In the genomic region with DNA sequence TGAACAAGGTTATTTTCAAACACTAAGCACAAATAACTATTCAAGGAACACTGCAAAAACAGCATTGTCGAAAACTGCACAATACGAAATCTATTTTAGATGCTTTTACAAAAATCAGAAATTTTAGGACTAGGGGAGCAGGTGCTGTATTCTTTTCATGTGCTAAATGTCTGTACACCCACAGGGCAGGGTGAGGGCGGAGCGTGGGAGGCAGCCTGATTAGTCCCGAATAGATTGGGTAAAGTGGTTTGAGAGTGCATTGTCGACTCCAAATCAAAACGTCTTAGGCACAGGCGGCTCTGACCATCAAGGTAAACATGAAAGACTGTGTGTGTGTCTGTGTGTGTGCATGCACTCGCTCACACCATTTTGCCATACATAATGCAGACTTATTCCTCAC, we compare ENCODE assay signal across 30 mouse cellular contexts. TPM values are rescaled to one million over a fixed set of nuclear protein-coding genes. Genes with fewer than 3 reads are reported as not detected.
DNase-seq lines count a peak whose midpoint lies in the region; ATAC-seq and TF ChIP-seq lines count a peak whose summit lies in the region.
"Had no signal": no experiment of that assay in that cellular context is flagged by ENCODE, and none has a peak within 500 bp of the region (broad histone marks: within the 10 kb centered on the region; RNA-seq: fewer than 3 reads in every experiment).

No protein-coding gene starts in this region.

- H3K4me2 ChIP-seq in heart, embryonic 11.5 days, result no peak overlapping the region
- H3K4me2 ChIP-seq: embryonic facial prominence, embryonic 13.5 days; embryonic facial prominence, embryonic 15.5 days; forebrain, embryonic 12.5 days had no signal

- no peak for ATAC-seq in heart, embryonic 11.5 days (replicated peaks; ENCODE audit: insufficient number of reproducible peaks, low FRiP score, low TSS enrichment)
- ATAC-seq: forebrain, embryonic 14.5 days; forebrain, embryonic 16.5 days had no signal

- no peak for TF ChIP-seq POLR2A in cerebellum, adult 2 months (IDR thresholded peaks at IDR 0.05; ENCODE audit: borderline replicate concordance, insufficient read depth, low read length)

- H3K27ac ChIP-seq in heart, embryonic 10.5 days, result no peak overlapping the region
- no peak overlapping the region for H3K27ac ChIP-seq in heart, embryonic 11.5 days (ENCODE audit: low read depth, low read length)
- no peak overlapping the region for H3K27ac ChIP-seq in cerebellum, adult 2 months (ENCODE audit: insufficient read depth, low read length)
- H3K27ac ChIP-seq: embryonic facial prominence, embryonic 13.5 days; embryonic facial prominence, embryonic 15.5 days; forebrain, embryonic 10.5 days; forebrain, embryonic 12.5 days had no signal

- WGBS in heart, embryonic 10.5 days, result 72% methylated on average over 9 of the region's 9 CpGs
- 75% methylated on average over 9 of the region's 9 CpGs for WGBS in heart, embryonic 11.5 days (ENCODE audit: insufficient replicate concordance)
- 84% methylated on average over 9 of the region's 9 CpGs for WGBS in cerebellum, adult 2 months

- H3K36me3 ChIP-seq in heart, embryonic 10.5 days, result no peaks in the 10 kb centered on the region
- H3K36me3 ChIP-seq in heart, embryonic 11.5 days (ENCODE audit: control insufficient read depth, insufficient read depth, low read length), result no peaks in the 10 kb centered on the region
- H3K36me3 ChIP-seq: embryonic facial prominence, embryonic 13.5 days; embryonic facial prominence, embryonic 15.5 days; forebrain, embryonic 10.5 days; forebrain, embryonic 12.5 days had no signal

- peak; percentile 48 for DNase-seq in heart, embryonic 10.5 days (ENCODE audit: low spot score)
- peak; percentile 39 for DNase-seq in layer of hippocampus, adult 11-12 months (ENCODE audit: low spot score)
- DNase-seq in layer of hippocampus, postnatal 10 days (ENCODE audit: low spot score in 2 of 2), result no peak
- peak; percentile 56 for DNase-seq in layer of hippocampus, adult 9-11 months
- no peak for DNase-seq in layer of hippocampus, adult 9-10 months (ENCODE audit: low spot score)
- DNase-seq in brain, adult 2 months (ENCODE audit: low read depth, low spot score), result peak; percentile 36
- no peak for DNase-seq in cerebellum, adult 2 months
- DNase-seq: adrenal gland, adult 2 months; adrenal gland, postnatal 10 days; adrenal gland, postnatal 25 days; cerebellum, adult 11-12 months; cerebellum, adult 8-10 months; cerebellum, adult 9-11 months; cerebellum, postnatal 14 days; cerebellum, postnatal 36 days; embryo, embryonic 11 days had no signal

- H3K4me3 ChIP-seq in heart, embryonic 10.5 days, result no peak overlapping the region
- H3K4me3 ChIP-seq in heart, embryonic 11.5 days (ENCODE audit: low read depth, low read length), result no peak overlapping the region
- H3K4me3 ChIP-seq in cerebellum, adult 2 months (replicated peaks; ENCODE audit: insufficient read depth, low read depth, low read length), result no peak overlapping the region
- H3K4me3 ChIP-seq: embryonic facial prominence, embryonic 13.5 days; embryonic facial prominence, embryonic 15.5 days; erythroblast, embryonic 14.5 days; forebrain, embryonic 10.5 days; forebrain, embryonic 12.5 days had no signal

- peaks cover 9% of the 10 kb centered on the region; the same call in 1 of the 2 replicates for H3K4me1 ChIP-seq in heart, embryonic 10.5 days
- 0 out of 2 replicates have a peak, but pooled peaks cover 3% of the 10 kb centered on the region for H3K4me1 ChIP-seq in heart, embryonic 11.5 days (ENCODE audit: control insufficient read depth, insufficient read depth, low read length)
- H3K4me1 ChIP-seq in cerebellum, adult 2 months (ENCODE audit: control insufficient read depth, insufficient read depth, low read length), result no peaks in the 10 kb centered on the region
- H3K4me1 ChIP-seq: embryonic facial prominence, embryonic 15.5 days; forebrain, embryonic 10.5 days had no signal

- no peak for TF ChIP-seq CTCF in cerebellum, adult 2 months (IDR thresholded peaks at IDR 0.05; ENCODE audit: borderline replicate concordance, insufficient read depth, low read depth, low read length)

- peaks cover 7% of the 10 kb centered on the region; the same call in 1 of the 2 replicates for H3K27me3 ChIP-seq in heart, embryonic 10.5 days (ENCODE audit: insufficient read depth, poor library complexity, severe bottlenecking)
- H3K27me3 ChIP-seq in heart, embryonic 11.5 days (ENCODE audit: control insufficient read depth, insufficient read depth, low read length), result no peaks in the 10 kb centered on the region
- H3K27me3 ChIP-seq in cerebellum, adult 2 months (ENCODE audit: control insufficient read depth, insufficient read depth, low read length), result no peaks in the 10 kb centered on the region; the same call in 1 of the 2 replicates
- H3K27me3 ChIP-seq: embryonic facial prominence, embryonic 15.5 days; forebrain, embryonic 12.5 days had no signal

- no peak overlapping the region for H3K9ac ChIP-seq in heart, embryonic 11.5 days (ENCODE audit: low read depth, low read length)
- H3K9ac ChIP-seq: embryonic facial prominence, embryonic 13.5 days; embryonic facial prominence, embryonic 15.5 days; forebrain, embryonic 12.5 days had no signal

- no peaks in the 10 kb centered on the region for H3K9me3 ChIP-seq in heart, embryonic 10.5 days
- H3K9me3 ChIP-seq in heart, embryonic 11.5 days (replicated peaks; ENCODE audit: control insufficient read depth, low read length), result no peaks in the 10 kb centered on the region
- H3K9me3 ChIP-seq: embryonic facial prominence, embryonic 13.5 days; embryonic facial prominence, embryonic 15.5 days; forebrain, embryonic 10.5 days; forebrain, embryonic 12.5 days had no signal

RNA-seq across cellular contexts. Expression of a gene that starts 20.0 kb away (rescaled TPM):
- 0.08 TPM in 1 of 2 replicates, not detected in the other for polyA plus RNA-seq in heart, embryonic 10.5 days (2016; fragmentation: Nextera tagmentation; extraction: Ambion mirVana)
- polyA plus RNA-seq in heart, embryonic 11.5 days (2014; fragmentation: Nextera tagmentation; extraction: Ambion mirVana), result not detected in 2 replicates
- total RNA-seq in layer of hippocampus, postnatal 10 days (2021), result under 1 TPM in 1 of 2 experiments, not detected in 1; 0.16 TPM
- polyA plus RNA-seq in cerebellum, adult 2 months (2012; rRNA removed), result not detected in 2 replicates
- total RNA-seq: adrenal gland, adult 2 months; adrenal gland, postnatal 10 days; adrenal gland, postnatal 25 days; adrenal gland, postnatal 4 days; common myeloid progenitor, adult 5-6 weeks; ES-E14; MEL had no signal
- polyA plus RNA-seq: adrenal gland, adult 2 months; C2C12; embryonic facial prominence, embryonic 11.5 days; embryonic facial prominence, embryonic 13.5 days; embryonic facial prominence, embryonic 15.5 days; erythroblast, embryonic 14.5 days; forebrain, embryonic 10.5 days; forebrain, embryonic 12.5 days; forebrain, embryonic 14.5 days; forebrain, embryonic 16.5 days had no signal

RNA-seq across cellular contexts. Expression of a gene that starts 34.7 kb away (rescaled TPM):
- polyA plus RNA-seq in heart, embryonic 10.5 days (2016; fragmentation: Nextera tagmentation; extraction: Ambion mirVana), result 6.5 and 9.4 TPM in 2 replicates
- 5.4 and 5.9 TPM in 2 replicates for polyA plus RNA-seq in heart, embryonic 11.5 days (2014; fragmentation: Nextera tagmentation; extraction: Ambion mirVana)
- total RNA-seq in layer of hippocampus, postnatal 10 days (2021), result 100 to 1,000 TPM in 1 of 2 experiments, 10 to 100 TPM in 1; 94.1 to 100 TPM
- 96.0 and 97.7 TPM in 2 replicates for polyA plus RNA-seq in cerebellum, adult 2 months (2012; rRNA removed)
- total RNA-seq: common myeloid progenitor, adult 5-6 weeks; MEL had no signal
- polyA plus RNA-seq: erythroblast, embryonic 14.5 days had no signal

Comparison
In these comparisons a context has a peak if more than half of its experiments do, and no peak if none do; other contexts are left out.
1. DNase-seq: peak in heart, embryonic 10.5 days (single experiment), layer of hippocampus, adult 11-12 months (single experiment), layer of hippocampus, adult 9-11 months (single experiment) and brain, adult 2 months (single experiment); none in layer of hippocampus, postnatal 10 days (0 of 2), layer of hippocampus, adult 9-10 months (single experiment) and cerebellum, adult 2 months (0 of 2).